Mouse (Mus musculus) urinary bladder, adult 18-20 months (tissue): ENCODE data around the gene Srrm2.

Experiments used
- DNase-seq, 2 experiments: peaks; one replicate each; pipeline ENCODE4 v3.0.0; 2022; ENCODE audit warnings: low spot score in 2 of 2, mixed read lengths in 2 of 2

Gene Srrm2

GRCm38 (mm10) chr17:23790269-23791078, at the start of gene Srrm2:
Gene Srrm2 (plus strand): TSS chr17:23790532.
- DNase-seq, result peak; percentile 45 to 63

- DNase-seq, result no peak
Measured at GRCm38 (mm10) chr17:23740598-23741021, 49.7 kb upstream of the Srrm2 start, which contains the start of gene Paqr4. Gene Paqr4 (minus strand): TSS chr17:23740867.

GRCm38 (mm10) chr17:23741359-23742209, 48.7 kb upstream of the Srrm2 start:
- DNase-seq, result no peak

GRCm38 (mm10) chr17:23742210-23742793, 48.0 kb upstream of the Srrm2 start:
- no peak for DNase-seq

GRCm38 (mm10) chr17:23742941-23743340, 47.4 kb upstream of the Srrm2 start:
- DNase-seq, result no peak

GRCm38 (mm10) chr17:23744076-23744475, 46.3 kb upstream of the Srrm2 start:
- no peak for DNase-seq

GRCm38 (mm10) chr17:23744651-23745050, 45.7 kb upstream of the Srrm2 start:
- DNase-seq, result no peak

- no peak for DNase-seq
Measured at GRCm38 (mm10) chr17:23745301-23746251, 44.8 kb upstream of the Srrm2 start, which contains the start of gene Kremen2. Gene Kremen2 (minus strand): TSS chr17:23745833.

- DNase-seq, result no peak
Measured at GRCm38 (mm10) chr17:23746311-23746710, 44.0 kb upstream of the Srrm2 start.

- no peak for DNase-seq
Measured at GRCm38 (mm10) chr17:23746767-23747166, 43.6 kb upstream of the Srrm2 start.

- no peak for DNase-seq
Measured at GRCm38 (mm10) chr17:23747471-23747870, 42.9 kb upstream of the Srrm2 start.

GRCm38 (mm10) chr17:23748026-23748425, 42.3 kb upstream of the Srrm2 start:
- DNase-seq, result no peak

- DNase-seq, result peak; percentile 47 to 64
Measured at GRCm38 (mm10) chr17:23748631-23749391, 41.5 kb upstream of the Srrm2 start.

GRCm38 (mm10) chr17:23749400-23750191, 40.7 kb upstream of the Srrm2 start:
- no peak for DNase-seq

GRCm38 (mm10) chr17:23755689-23756088, 34.6 kb upstream of the Srrm2 start:
- no peak for DNase-seq

- no peak for DNase-seq
Measured at GRCm38 (mm10) chr17:23757581-23757980, 32.8 kb upstream of the Srrm2 start.

- no peak for DNase-seq
Measured at GRCm38 (mm10) chr17:23758801-23759200, 31.5 kb upstream of the Srrm2 start.

- DNase-seq, result no peak
Measured at GRCm38 (mm10) chr17:23760231-23760630, 30.1 kb upstream of the Srrm2 start.

GRCm38 (mm10) chr17:23761155-23761554, 29.2 kb upstream of the Srrm2 start:
- no peak for DNase-seq
